Mouse (Mus musculus) hindbrain, postnatal 0 days (tissue): ENCODE data around the gene Khk. TPM values are rescaled to one million over a fixed set of nuclear protein-coding genes. Genes with fewer than 3 reads are reported as not detected.

Experiments
- ATAC-seq: fragments of 200-750 bp; cut with Nextera tagmentation; 2 replicates; pipeline ENCODE4 v1.8.0; 2017; ENCODE audit warnings: mild to moderate bottlenecking, moderate TSS enrichment, moderate library complexity
- DNase-seq: peaks from one replicate; pipeline ENCODE4 v3.0.0-alpha.2; 2015; ENCODE audit warnings: low spot score
- H3K27ac ChIP-seq: fragments of 300-500 bp; sonication (generic); 2 replicates; pipeline ENCODE4 v1.5.1; 2014; ENCODE audit warnings: mild to moderate bottlenecking
- H3K27me3 ChIP-seq: fragments of 300-500 bp; sonication (generic); 2 replicates; pipeline ENCODE4 v1.6.1; 2014; ENCODE audit warnings: low read length, mixed read lengths; ENCODE audit not compliant: insufficient read depth
- H3K36me3 ChIP-seq: fragments of 300-500 bp; sonication (generic); 2 replicates; pipeline ENCODE4 v1.6.1; 2014; ENCODE audit warnings: low read length, mixed read lengths; ENCODE audit not compliant: insufficient read depth
- H3K4me1 ChIP-seq: fragments of 300-500 bp; sonication (generic); 2 replicates; pipeline ENCODE4 v1.6.1; 2014; ENCODE audit warnings: antibody characterized with exemption, low read length, mixed read lengths; ENCODE audit not compliant: insufficient read depth
- H3K4me2 ChIP-seq: fragments of 300-500 bp; sonication (generic); 2 replicates; pipeline ENCODE4 v1.6.1; 2014; ENCODE audit warnings: low read depth, mild to moderate bottlenecking, low read length, moderate library complexity, mixed read lengths
- H3K4me3 ChIP-seq: fragments of 300-500 bp; sonication (generic); 2 replicates; pipeline ENCODE4 v1.5.1; 2014; ENCODE audit warnings: low read length
- H3K9ac ChIP-seq: fragments of 300-500 bp; sonication (generic); replicated peaks from 2 replicates; pipeline ENCODE4 v1.6.1; 2014; ENCODE audit warnings: mild to moderate bottlenecking, low read length, moderate library complexity, mixed read lengths
- H3K9me3 ChIP-seq: fragments of 300-500 bp; sonication (generic); 2 replicates; pipeline ENCODE4 v1.6.1; 2016; ENCODE audit warnings: low read length, mixed read lengths
- CTCF ChIP-seq: IDR thresholded peaks from 2 replicates; pipeline ENCODE4 v1.5.1; 2016; ENCODE audit warnings: antibody characterized with exemption, control low read depth, low read depth
- WGBS: fragments of 180-500 bp; shearing (Covaris S2); extraction: QIAGEN DNeasy Blood & Tissue Kit; methylation state at CpG from one replicate; pipeline ENCODE4 v1.1.7; 2014; 5-methylcytosine and 5-hydroxymethylcytosine counted together
- polyA plus RNA-seq: library from polyadenylated mRNA; unstranded; fragments of >200 nt; fragmentation: Nextera tagmentation; extraction: Ambion mirVana; gene quantifications from 2 replicates; pipeline ENCODE4 v1.2.1, GENCODE M21; 2015
- total RNA-seq: library from RNA; depleted of rRNA; stranded (reverse); fragments of >200 nt; gene quantifications from 2 replicates; pipeline ENCODE4 v1.2.3, GENCODE M21; 2014

The Khk gene
- total and polyA plus RNA-seq, 2 experiments from 2014 or later: 14.6 to 16.5 TPM

GRCm38 (mm10) chr5:30952551-30952950, 31.3 kb downstream of the Khk start:
- ATAC-seq (no peak), DNase-seq (no peak)
- no peak for TF ChIP-seq CTCF
- Histone ChIP-seq H3K27ac (peak overlapping the region; percentile 34; the same call in 1 of the 2 replicates), H3K36me3 (peaks cover 44% of the 10 kb centered on the region), H3K27me3 (no peaks in the 10 kb centered on the region), H3K4me2 (no peak overlapping the region), H3K4me1 (no peaks in the 10 kb centered on the region), H3K9me3 (no peaks in the 10 kb centered on the region), H3K9ac (no peak overlapping the region), H3K4me3 (no peak overlapping the region)
- 81% methylated on average over 5 of the region's 5 CpGs for WGBS

DNA sequence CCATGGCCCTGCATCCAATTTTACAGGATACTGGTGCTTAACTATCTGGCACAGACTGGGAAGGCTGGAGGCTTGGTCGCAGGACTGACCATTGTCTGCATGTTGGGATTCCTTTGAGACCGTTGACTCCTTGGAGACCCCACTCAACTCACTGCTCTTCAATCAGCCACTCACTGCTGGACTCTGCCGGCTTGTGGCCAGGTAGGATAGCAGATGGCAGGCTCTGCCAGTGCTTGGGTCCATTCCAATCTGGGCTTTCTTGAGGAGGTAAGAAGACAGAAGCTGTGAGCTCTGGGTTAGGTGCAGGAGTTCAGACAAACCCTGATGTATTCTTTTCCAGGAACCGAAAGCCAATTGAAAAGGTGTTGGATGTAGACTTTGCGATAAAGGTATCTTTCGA, 32.8 kb downstream of the Khk start:
- Histone ChIP-seq H3K4me2 (no peak overlapping the region), H3K4me1 (peaks cover 5% of the 10 kb centered on the region; the same call in 1 of the 2 replicates), H3K27me3 (no peaks in the 10 kb centered on the region), H3K9me3 (no peaks in the 10 kb centered on the region), H3K4me3 (no peak overlapping the region), H3K36me3 (peaks cover 53% of the 10 kb centered on the region), H3K27ac (no peak overlapping the region), H3K9ac (no peak overlapping the region)
- DNase-seq (peak; percentile 44), ATAC-seq (no peak)
- no peak for TF ChIP-seq CTCF
- WGBS: 81% methylated on average over 6 of the region's 6 CpGs

GRCm38 (mm10) chr5:30954556-30954955, 33.3 kb downstream of the Khk start:
- no peak for ATAC-seq
- H3K4me1 ChIP-seq: peaks cover 8% of the 10 kb centered on the region; the same call in 1 of the 2 replicates
- 94% methylated on average over 9 of the region's 9 CpGs for WGBS
- H3K36me3 ChIP-seq: peaks cover 53% of the 10 kb centered on the region
- H3K4me3 ChIP-seq: no peak overlapping the region
- H3K4me2 ChIP-seq: no peak overlapping the region
- no peak overlapping the region for H3K9ac ChIP-seq
- TF ChIP-seq CTCF: no peak
- H3K9me3 ChIP-seq: no peaks in the 10 kb centered on the region
- H3K27ac ChIP-seq: no peak overlapping the region
- H3K27me3 ChIP-seq: no peaks in the 10 kb centered on the region
- no peak for DNase-seq

GRCm38 (mm10) chr5:30955751-30956150, 34.5 kb downstream of the Khk start:
- TF ChIP-seq CTCF: no peak
- ATAC-seq: no peak
- Histone ChIP-seq H3K27ac (no peak overlapping the region), H3K9me3 (no peaks in the 10 kb centered on the region), H3K36me3 (peaks cover 53% of the 10 kb centered on the region), H3K4me3 (no peak overlapping the region), H3K9ac (no peak overlapping the region), H3K4me1 (peaks cover 8% of the 10 kb centered on the region; the same call in 1 of the 2 replicates), H3K4me2 (no peak overlapping the region), H3K27me3 (no peaks in the 10 kb centered on the region)
- 93% methylated on average over 6 of the region's 6 CpGs for WGBS
- DNase-seq: no peak

DNA sequence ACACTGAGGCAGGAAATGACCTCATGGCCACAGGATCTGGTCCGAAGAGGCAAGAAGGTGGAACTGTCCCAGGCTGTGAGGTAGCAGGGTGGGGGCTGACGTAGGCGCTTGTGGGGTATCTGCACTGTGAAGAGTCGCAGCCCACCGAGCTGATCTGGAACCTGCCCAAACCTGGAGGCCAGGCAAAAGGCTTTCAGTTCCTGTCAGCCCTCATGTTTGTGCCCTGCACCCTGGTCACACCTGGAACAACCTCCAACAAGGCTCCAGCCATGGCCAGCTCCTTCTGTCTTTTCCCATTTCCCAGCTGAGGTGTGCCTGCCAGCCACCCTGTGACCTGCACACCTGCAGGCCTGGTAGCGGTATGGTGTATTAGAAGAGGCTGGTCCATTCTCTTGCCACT, 36.7 kb downstream of the Khk start:
- DNase-seq (no peak), ATAC-seq (no peak)
- WGBS: 95% methylated on average over 6 of the region's 6 CpGs
- no peaks in the 10 kb centered on the region for H3K9me3 ChIP-seq
- TF ChIP-seq CTCF: no peak
- no peak overlapping the region for H3K27ac ChIP-seq
- 0 out of 2 replicates have a peak overlapping the region, but pooled peaks have one; percentile 10 for H3K4me2 ChIP-seq
- H3K4me3 ChIP-seq: no peak overlapping the region
- peaks cover 40% of the 10 kb centered on the region for H3K36me3 ChIP-seq
- H3K9ac ChIP-seq: 0 out of 2 replicates have a peak overlapping the region, but pooled peaks have one; percentile 13
- no peaks in the 10 kb centered on the region for H3K27me3 ChIP-seq
- H3K4me1 ChIP-seq: peaks cover 8% of the 10 kb centered on the region; the same call in 1 of the 2 replicates

- TF ChIP-seq CTCF: no peak
- Histone ChIP-seq H3K9ac (peak overlapping the region; percentile 79), H3K4me3 (peak overlapping the region; percentile 88), H3K4me1 (peaks cover 8% of the 10 kb centered on the region; the same call in 1 of the 2 replicates), H3K27ac (peak overlapping the region; percentile 86), H3K4me2 (peak overlapping the region; percentile 93), H3K9me3 (no peaks in the 10 kb centered on the region), H3K27me3 (no peaks in the 10 kb centered on the region), H3K36me3 (peaks cover 27% of the 10 kb centered on the region)
- ATAC-seq (no peak), DNase-seq (no peak)
- WGBS: 35% methylated on average over 19 of the region's 19 CpGs
Observed at GRCm38 (mm10) chr5:30959198-30959854, 38.1 kb downstream of the Khk start.

DNA sequence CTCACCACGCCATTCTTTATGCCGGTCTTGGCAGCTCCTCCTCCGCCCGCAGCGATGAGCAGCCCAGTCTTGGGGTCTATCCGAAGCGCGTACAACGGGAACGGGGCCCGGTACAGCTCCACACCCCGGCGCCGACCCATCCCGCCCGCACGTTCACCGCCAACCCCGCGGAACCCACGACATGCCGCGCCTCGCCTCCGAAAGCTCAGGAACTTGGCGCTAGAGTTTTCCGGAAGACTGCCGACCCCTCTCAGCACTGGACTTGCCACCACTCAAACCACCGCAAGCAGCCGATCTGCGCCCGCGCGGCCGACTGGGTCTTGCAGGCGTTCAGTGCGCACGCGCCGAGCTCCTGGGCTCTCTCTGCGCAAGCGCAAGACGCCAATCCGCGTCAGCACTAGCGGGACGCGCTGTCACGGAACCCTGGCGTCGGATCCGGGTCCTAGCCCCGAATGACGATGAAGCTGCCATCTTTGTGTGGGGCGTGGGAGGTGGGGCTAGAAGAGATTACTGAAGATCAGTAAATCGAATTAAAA, 38.8 kb downstream of the Khk start, which contains the start of gene Preb:
Preb (minus strand) TSS at position 396 of the 536 bp plus-strand sequence.
- DNase-seq (peak; percentile 100), ATAC-seq (peak; percentile 98)
- peak within 1 kb of the TSS; percentile 86 for H3K27ac ChIP-seq
- H3K4me1 ChIP-seq: peaks cover 8% of the 10 kb centered on the region; the same call in 1 of the 2 replicates
- H3K27me3 ChIP-seq: no peaks in the 10 kb centered on the region
- peaks cover 20% of the 10 kb centered on the region for H3K36me3 ChIP-seq
- no peaks in the 10 kb centered on the region for H3K9me3 ChIP-seq
- H3K4me3 ChIP-seq: peak within 1 kb of the TSS; percentile 88
- TF ChIP-seq CTCF: peak; percentile 53
- peak within 1 kb of the TSS; percentile 93 for H3K4me2 ChIP-seq
- 4% methylated on average over 56 of the region's 56 CpGs for WGBS
- H3K9ac ChIP-seq: peak within 1 kb of the TSS; percentile 79
